ENCODE assay signal across 10 mouse cellular contexts in the genomic region with DNA sequence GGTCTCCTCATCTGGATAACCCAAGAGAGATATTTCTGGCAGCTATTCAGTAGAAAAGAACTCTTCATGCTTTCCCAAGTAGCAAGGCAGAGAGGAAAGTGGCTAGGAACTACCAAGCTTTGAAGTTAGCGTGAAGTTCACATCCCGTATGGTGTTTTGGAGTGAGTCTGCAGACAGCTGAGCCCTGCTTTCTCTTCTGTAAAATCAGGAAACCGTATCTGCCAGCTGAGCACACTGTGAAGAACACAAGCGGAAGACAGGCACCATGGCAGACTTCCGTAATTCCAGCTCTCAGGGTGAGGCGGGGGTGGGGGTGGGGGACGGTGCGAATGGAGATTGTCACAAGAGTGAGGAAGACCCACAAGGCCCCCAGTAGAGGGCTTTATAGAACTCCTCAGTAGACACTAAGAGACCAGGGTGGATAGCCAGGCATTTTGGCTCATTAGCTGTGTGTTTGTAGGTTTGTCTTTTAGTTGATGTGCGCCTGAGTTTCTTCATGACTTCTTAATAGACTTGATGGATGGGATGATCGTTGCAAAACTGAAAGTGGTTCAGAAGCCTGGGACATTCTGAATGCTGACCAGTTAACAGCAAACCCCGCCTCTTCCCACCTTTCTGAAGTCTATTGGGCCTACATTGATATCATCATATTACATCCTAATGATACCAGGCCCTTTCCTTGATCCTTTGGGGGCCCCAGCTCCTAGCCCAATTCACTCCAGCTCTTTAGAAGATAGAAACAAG.
A peak's percentile ranks its signal among the peaks of the same experiment; 100 is the strongest.
DNase-seq lines count a peak whose midpoint lies in the region; ATAC-seq lines count a peak whose summit lies in the region.
"Had no signal": no experiment of that assay in that cellular context is flagged by ENCODE, and none has a peak within 500 bp of the region (broad histone marks: within the 10 kb centered on the region; RNA-seq: fewer than 3 reads in every experiment).

No protein-coding gene starts in this region.

- H3K4me3 ChIP-seq in intestine, embryonic 16.5 days (ENCODE audit: low read length) = no peak overlapping the region
- no peak overlapping the region for H3K4me3 ChIP-seq in intestine, embryonic 15.5 days (replicated peaks)
- H3K4me3 ChIP-seq in midbrain, embryonic 16.5 days (ENCODE audit: low read depth, low read length) = no peak overlapping the region
- H3K4me3 ChIP-seq: embryonic facial prominence, embryonic 13.5 days had no signal

- no peaks in the 10 kb centered on the region for H3K27me3 ChIP-seq in intestine, embryonic 16.5 days (replicated peaks; ENCODE audit: control insufficient read depth, insufficient read depth, low read length)
- no peaks in the 10 kb centered on the region for H3K27me3 ChIP-seq in intestine, embryonic 15.5 days (replicated peaks)
- no peaks in the 10 kb centered on the region for H3K27me3 ChIP-seq in midbrain, embryonic 16.5 days (ENCODE audit: control insufficient read depth, insufficient read depth, low read depth, low read length)
- H3K27me3 ChIP-seq: embryonic facial prominence, embryonic 13.5 days had no signal

- no peaks in the 10 kb centered on the region for H3K36me3 ChIP-seq in intestine, embryonic 16.5 days (ENCODE audit: control insufficient read depth, insufficient read depth, low read length)
- no peaks in the 10 kb centered on the region for H3K36me3 ChIP-seq in intestine, embryonic 15.5 days
- H3K36me3 ChIP-seq in midbrain, embryonic 16.5 days (ENCODE audit: control insufficient read depth, insufficient read depth, low read length) = no peaks in the 10 kb centered on the region
- H3K36me3 ChIP-seq: embryonic facial prominence, embryonic 13.5 days had no signal

- H3K4me2 ChIP-seq in intestine, embryonic 16.5 days (ENCODE audit: low read depth, low read length) = no peak overlapping the region
- no peak overlapping the region for H3K4me2 ChIP-seq in intestine, embryonic 15.5 days (replicated peaks)
- no peak overlapping the region for H3K4me2 ChIP-seq in midbrain, embryonic 16.5 days (ENCODE audit: low read length)
- H3K4me2 ChIP-seq: embryonic facial prominence, embryonic 13.5 days; midbrain, embryonic 11.5 days had no signal

- H3K9ac ChIP-seq in intestine, embryonic 16.5 days (ENCODE audit: low read depth, low read length) = no peak overlapping the region
- H3K9ac ChIP-seq in intestine, embryonic 15.5 days = no peak overlapping the region
- no peak overlapping the region for H3K9ac ChIP-seq in midbrain, embryonic 16.5 days (ENCODE audit: low read depth, low read length)
- H3K9ac ChIP-seq: embryonic facial prominence, embryonic 13.5 days had no signal

- H3K27ac ChIP-seq in intestine, embryonic 16.5 days (ENCODE audit: low read length) = peak overlapping the region; percentile 34; the same call in 1 of the 2 replicates
- no peak overlapping the region for H3K27ac ChIP-seq in intestine, embryonic 15.5 days
- H3K27ac ChIP-seq in midbrain, embryonic 16.5 days (ENCODE audit: low read length) = no peak overlapping the region
- H3K27ac ChIP-seq: embryonic facial prominence, embryonic 13.5 days had no signal

- 77% methylated on average over 11 of the region's 11 CpGs for WGBS in intestine, embryonic 16.5 days
- WGBS in intestine, embryonic 15.5 days = 82% methylated on average over 11 of the region's 11 CpGs
- WGBS in midbrain, embryonic 16.5 days = 88% methylated on average over 11 of the region's 11 CpGs

- no peak for ATAC-seq in intestine, embryonic 16.5 days
- ATAC-seq in intestine, embryonic 15.5 days = no peak
- no peak for ATAC-seq in midbrain, embryonic 16.5 days

- H3K9me3 ChIP-seq in intestine, embryonic 16.5 days (ENCODE audit: control insufficient read depth, low read length) = no peaks in the 10 kb centered on the region
- H3K9me3 ChIP-seq in intestine, embryonic 15.5 days = no peaks in the 10 kb centered on the region
- H3K9me3 ChIP-seq in midbrain, embryonic 16.5 days (replicated peaks; ENCODE audit: control insufficient read depth, low read length, poor library complexity, severe bottlenecking) = no peaks in the 10 kb centered on the region
- H3K9me3 ChIP-seq: embryonic facial prominence, embryonic 13.5 days had no signal

- DNase-seq in thymus, postnatal 14 days = peak; percentile 14
- DNase-seq in thymus, postnatal 36 days = no peak
- peak; percentile 31 for DNase-seq in kidney, postnatal 14 days
- DNase-seq in yolk sac, embryonic 10.5 days (ENCODE audit: low spot score) = peak; percentile 9
- no peak for DNase-seq in adrenal gland, adult 18-20 months (ENCODE audit: low spot score in 2 of 2)

- H3K4me1 ChIP-seq in intestine, embryonic 16.5 days (ENCODE audit: control insufficient read depth, insufficient read depth, low read length) = peaks cover 7% of the 10 kb centered on the region; the same call in 1 of the 2 replicates
- H3K4me1 ChIP-seq in intestine, embryonic 15.5 days (replicated peaks) = no peaks in the 10 kb centered on the region
- H3K4me1 ChIP-seq in midbrain, embryonic 16.5 days (ENCODE audit: control insufficient read depth, insufficient read depth, low read length) = no peaks in the 10 kb centered on the region
- H3K4me1 ChIP-seq: embryonic facial prominence, embryonic 13.5 days had no signal

Comparison
In these comparisons a context has a peak if more than half of its experiments do, and no peak if none do; other contexts are left out.
1. DNase-seq: peak in thymus, postnatal 14 days (single experiment), kidney, postnatal 14 days (single experiment) and yolk sac, embryonic 10.5 days (single experiment); none in thymus, postnatal 36 days (0 of 2) and adrenal gland, adult 18-20 months (0 of 2).